Mouse (Mus musculus) yolk sac, embryonic 10.5 days (tissue): ENCODE data around the gene Zfp955a.
"Not testable (repeated sequence)": the region's sequence is repeated elsewhere in the genome, so short reads cannot be mapped to it uniquely, and the experiment has no call there.

Source experiments
- DNase-seq: peaks from one replicate; pipeline ENCODE4 v3.0.0-alpha.2; 2017; ENCODE audit warnings: low spot score

The Zfp955a gene

DNA sequence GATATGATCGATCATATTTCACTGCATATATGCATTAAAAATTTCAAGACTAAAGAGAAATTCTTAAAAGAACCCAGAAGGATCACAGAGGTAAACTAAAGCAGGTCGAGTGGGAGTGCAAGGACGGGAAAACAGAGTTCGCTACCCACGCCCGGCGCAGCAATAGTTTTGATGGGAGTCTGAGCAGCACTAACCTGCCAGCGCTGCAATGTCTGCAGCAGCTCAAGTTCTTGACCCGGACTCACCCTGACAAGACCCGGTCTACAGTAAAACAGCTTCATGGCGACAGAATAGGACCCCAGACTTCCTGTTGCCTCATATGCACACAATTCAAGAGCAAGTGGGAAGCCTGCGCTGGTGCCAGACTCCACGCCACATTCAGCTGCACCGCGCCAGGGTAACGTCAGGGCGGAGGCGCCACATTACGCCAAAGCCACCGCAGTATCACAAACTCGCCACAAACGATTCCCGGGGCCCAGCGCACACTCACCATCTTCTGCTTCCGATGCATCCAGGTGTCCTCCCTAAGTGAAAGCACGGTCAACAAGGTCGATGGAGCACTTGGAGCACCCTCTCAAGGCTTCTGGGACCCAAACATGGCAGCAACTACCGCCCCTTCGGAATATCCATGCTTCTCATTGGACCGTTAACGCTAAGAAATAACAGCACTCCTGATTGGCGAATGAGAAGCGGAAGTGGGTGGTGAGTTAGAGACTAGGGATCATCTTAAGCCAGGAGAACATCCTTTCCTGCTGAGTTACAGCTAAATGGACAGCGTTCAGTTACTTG lies at the start of gene Zfp955a:
Gene Zfp955a (minus strand): TSS at position 616 of the 789 bp plus-strand sequence.
- not testable (repeated sequence) for DNase-seq

DNA sequence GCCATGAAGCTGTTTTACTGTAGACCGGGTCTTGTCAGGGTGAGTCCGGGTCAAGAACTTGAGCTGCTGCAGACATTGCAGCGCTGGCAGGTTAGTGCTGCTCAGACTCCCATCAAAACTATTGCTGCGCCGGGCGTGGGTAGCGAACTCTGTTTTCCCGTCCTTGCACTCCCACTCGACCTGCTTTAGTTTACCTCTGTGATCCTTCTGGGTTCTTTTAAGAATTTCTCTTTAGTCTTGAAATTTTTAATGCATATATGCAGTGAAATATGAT lies 34.9 kb upstream of the Zfp955a start:
- not testable (repeated sequence) for DNase-seq

DNA sequence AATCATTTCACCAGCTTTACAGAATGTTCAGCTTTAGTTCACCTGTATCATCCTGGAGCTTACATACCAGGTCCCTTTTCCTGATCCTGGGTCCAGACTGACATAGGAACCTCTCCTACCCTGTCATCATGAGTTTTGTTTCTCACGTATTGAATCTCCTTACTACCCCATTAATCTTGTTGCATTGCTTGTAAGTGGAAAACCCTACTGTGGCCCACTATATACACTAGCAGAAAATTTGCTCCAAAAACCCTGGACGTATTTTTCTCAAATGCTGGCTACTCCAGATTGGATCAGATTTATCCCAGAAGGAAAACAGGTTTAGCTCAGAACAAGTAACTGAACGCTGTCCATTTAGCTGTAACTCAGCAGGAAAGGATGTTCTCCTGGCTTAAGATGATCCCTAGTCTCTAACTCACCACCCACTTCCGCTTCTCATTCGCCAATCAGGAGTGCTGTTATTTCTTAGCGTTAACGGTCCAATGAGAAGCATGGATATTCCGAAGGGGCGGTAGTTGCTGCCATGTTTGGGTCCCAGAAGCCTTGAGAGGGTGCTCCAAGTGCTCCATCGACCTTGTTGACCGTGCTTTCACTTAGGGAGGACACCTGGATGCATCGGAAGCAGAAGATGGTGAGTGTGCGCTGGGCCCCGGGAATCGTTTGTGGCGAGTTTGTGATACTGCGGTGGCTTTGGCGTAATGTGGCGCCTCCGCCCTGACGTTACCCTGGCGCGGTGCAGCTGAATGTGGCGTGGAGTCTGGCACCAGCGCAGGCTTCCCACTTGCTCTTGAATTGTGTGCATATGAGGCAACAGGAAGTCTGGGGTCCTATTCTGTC lies 34.3 kb upstream of the Zfp955a start, which contains the start of gene Zfp955b:
Gene Zfp955b (plus strand): TSS at position 506 of the 837 bp plus-strand sequence.
- DNase-seq: not testable (repeated sequence)

DNA sequence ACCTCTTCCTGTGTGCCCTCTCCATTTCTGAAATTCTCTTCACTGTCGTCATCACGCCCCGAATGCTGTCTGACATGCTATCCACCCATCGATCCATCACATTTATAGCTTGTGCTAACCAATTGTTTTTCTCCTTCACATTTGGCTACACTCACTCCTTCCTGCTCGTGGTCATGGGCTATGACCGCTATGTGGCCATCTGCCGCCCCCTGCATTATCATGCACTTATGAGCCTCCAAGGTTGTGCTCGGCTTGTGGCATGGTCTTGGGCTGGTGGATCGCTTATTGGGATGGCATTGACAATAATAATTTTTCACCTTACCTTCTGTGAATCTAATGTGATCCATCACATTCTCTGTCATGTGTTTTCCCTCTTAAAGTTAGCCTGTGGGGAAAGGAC lies 14.0 kb upstream of the Zfp955a start:
- no peak for DNase-seq

DNA sequence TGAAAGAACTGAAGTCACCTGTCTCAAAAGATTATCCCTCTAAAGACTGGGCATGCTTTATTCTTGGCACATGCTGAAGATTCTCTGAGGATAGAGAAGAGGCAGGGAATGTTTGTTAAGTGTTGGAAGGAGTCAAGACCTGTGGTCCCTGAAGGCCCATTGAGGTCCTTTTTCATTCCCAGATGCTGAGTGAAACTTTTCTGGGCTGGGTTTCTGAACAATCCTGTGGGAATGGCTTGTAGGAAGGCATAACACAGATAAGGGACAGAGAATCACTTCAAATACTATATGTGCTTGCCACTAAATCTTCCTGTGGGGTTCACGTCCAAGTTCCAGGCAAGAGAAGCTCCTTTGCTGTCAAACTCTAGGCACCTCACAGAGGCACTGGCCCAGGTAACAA lies 9.4 kb upstream of the Zfp955a start, which contains the start of gene Olfr63:
Gene Olfr63 (plus strand): TSS at position 301 of the 400 bp plus-strand sequence.
- DNase-seq: no peak

DNA sequence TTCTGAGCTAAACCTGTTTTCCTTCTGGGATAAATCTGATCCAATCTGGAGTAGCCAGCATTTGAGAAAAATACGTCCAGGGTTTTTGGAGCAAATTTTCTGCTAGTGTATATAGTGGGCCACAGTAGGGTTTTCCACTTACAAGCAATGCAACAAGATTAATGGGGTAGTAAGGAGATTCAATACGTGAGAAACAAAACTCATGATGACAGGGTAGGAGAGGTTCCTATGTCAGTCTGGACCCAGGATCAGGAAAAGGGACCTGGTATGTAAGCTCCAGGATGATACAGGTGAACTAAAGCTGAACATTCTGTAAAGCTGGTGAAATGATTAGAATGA lies 343 bp upstream of the Zfp955a start:
- DNase-seq: not testable (repeated sequence)

DNA sequence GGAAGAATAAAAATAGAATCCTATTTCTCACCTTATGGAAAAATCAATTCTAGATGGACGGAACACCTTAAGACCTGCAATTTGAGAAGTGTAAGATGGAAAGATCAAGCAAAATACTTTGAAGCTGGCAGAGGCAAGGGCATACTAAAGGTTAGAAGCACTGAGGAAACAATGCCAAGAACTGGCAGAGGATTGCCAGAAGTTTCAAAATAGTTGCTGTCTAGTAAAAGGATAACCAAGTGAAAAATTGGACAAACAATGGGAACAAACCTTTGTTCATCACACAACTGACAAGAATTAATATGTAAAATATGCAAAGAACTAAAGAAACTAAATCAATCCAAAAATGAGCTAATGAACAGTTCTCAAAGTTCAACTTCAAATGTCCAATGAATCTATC lies 18.3 kb downstream of the Zfp955a start:
- DNase-seq: not testable (repeated sequence)

DNA sequence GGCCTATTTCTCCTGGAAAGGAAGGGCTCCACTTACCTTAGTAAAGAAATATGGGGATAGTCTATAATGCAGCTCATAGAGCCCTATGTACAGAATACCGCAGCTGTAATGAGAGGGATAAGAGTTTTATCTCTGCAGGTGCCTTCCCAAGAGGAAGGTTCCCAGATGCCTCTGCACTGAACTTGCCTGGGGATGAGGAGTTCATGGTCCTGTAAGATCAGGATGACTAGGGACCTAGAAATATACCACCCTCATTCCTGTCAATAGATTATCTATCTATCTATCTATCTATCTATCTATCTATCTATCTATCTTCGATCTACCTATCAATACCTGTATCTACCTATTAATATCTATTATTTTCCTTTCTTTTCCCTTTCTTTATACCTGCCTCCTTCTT lies 33.4 kb downstream of the Zfp955a start, which contains the start of gene Olfr1564:
Gene Olfr1564 (minus strand): TSS at position 101 of the 400 bp plus-strand sequence.
- no peak for DNase-seq

DNA sequence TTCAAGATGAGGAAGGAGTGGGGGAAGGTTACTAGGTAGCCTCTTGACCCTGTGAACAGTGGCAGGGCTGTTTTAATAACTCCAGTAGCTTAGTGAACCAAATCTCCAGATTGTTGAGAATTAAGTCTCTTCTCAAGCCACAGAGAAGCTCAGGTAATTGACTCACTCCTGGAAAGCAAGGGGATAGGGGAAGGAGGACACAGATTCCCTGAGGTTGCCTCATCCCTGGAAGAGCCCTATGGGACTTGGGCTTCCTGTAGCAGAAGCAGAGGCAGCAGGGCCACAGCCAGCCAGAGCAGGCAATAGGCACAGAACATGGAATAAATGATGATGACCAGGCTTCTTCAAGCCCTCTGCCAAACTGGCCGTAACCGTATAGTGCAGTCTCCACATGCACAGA lies 63.9 kb downstream of the Zfp955a start, which contains the start of gene Olfr239:
Gene Olfr239 (plus strand): TSS at position 301 of the 400 bp plus-strand sequence.
- DNase-seq: not testable (repeated sequence)
